Mouse (Mus musculus) cortical plate, adult 2 months (tissue): ENCODE data around the gene Lrrc73. TPM values are rescaled to one million over a fixed set of nuclear protein-coding genes. Genes with fewer than 3 reads are reported as not detected.

Experiments used
- H3K27ac ChIP-seq: fragments of 200-500 bp; 2 replicates; pipeline ENCODE4 v1.5.1; 2012; ENCODE audit warnings: low read length, control low read depth, inconsistent platforms; ENCODE audit not compliant: insufficient read depth
- H3K4me1 ChIP-seq: fragments of 200-500 bp; 2 replicates; pipeline ENCODE4 v1.6.1; 2011; ENCODE audit warnings: low read length; ENCODE audit not compliant: control insufficient read depth, insufficient read depth
- H3K4me3 ChIP-seq: fragments of 200-500 bp; 2 replicates; pipeline ENCODE4 v1.5.1; 2011; ENCODE audit warnings: mild to moderate bottlenecking, low read length, control low read depth; ENCODE audit not compliant: insufficient read depth
- CTCF ChIP-seq: fragments of 200-500 bp; IDR thresholded peaks from 2 replicates; pipeline ENCODE4 v1.5.1; 2011; ENCODE audit warnings: mild to moderate bottlenecking, control low read depth, low read length; ENCODE audit not compliant: insufficient read depth; ENCODE audit errors: extremely low read depth
- POLR2A ChIP-seq: fragments of 200-500 bp; IDR thresholded peaks from 2 replicates; pipeline ENCODE4 v1.6.1; 2011; ENCODE audit warnings: mild to moderate bottlenecking, low read length, control low read depth; ENCODE audit not compliant: insufficient read depth; ENCODE audit errors: extremely low read depth
- polyA plus RNA-seq: library from polyadenylated mRNA; depleted of rRNA; stranded (reverse); fragments of >200 nt; gene quantifications from 2 replicates; pipeline ENCODE4 v1.2.3, GENCODE M21; 2012

Lrrc73 gene
- polyA plus RNA-seq, 1 experiment = 68.4 TPM

GRCm38 (mm10) chr17:46272058-46272457, 18.7 kb downstream of the Lrrc73 start:
- Histone ChIP-seq H3K27ac (0 out of 2 replicates have a peak overlapping the region, but pooled peaks have one; percentile 18), H3K4me1 (peaks cover 7% of the 10 kb centered on the region; the same call in 1 of the 2 replicates), H3K4me3 (no peak overlapping the region)
- TF ChIP-seq CTCF (no peak), POLR2A (0 out of 2 replicates have a peak, but pooled peaks have one; percentile 3)

- H3K27ac ChIP-seq = 0 out of 2 replicates have a peak overlapping the region, but pooled peaks have one; percentile 49
- TF ChIP-seq POLR2A (no peak), CTCF (no peak)
- H3K4me3 ChIP-seq = no peak overlapping the region
Observed at GRCm38 (mm10) chr17:46272675-46273074, 19.3 kb downstream of the Lrrc73 start.

GRCm38 (mm10) chr17:46273803-46274236, 20.5 kb downstream of the Lrrc73 start:
- H3K27ac ChIP-seq = 0 out of 2 replicates have a peak overlapping the region, but pooled peaks have one; percentile 49
- TF ChIP-seq POLR2A (no peak), CTCF (no peak)
- no peak overlapping the region for H3K4me3 ChIP-seq
- H3K4me1 ChIP-seq = peaks cover 8% of the 10 kb centered on the region; the same call in 1 of the 2 replicates

More at GRCm38 (mm10) chr17:46272675-46273074, 19.3 kb downstream of the Lrrc73 start:
- H3K4me1 ChIP-seq = peaks cover 7% of the 10 kb centered on the region; the same call in 1 of the 2 replicates

GRCm38 (mm10) chr17:46274465-46274864, 21.1 kb downstream of the Lrrc73 start:
- Histone ChIP-seq H3K4me1 (peaks cover 8% of the 10 kb centered on the region; the same call in 1 of the 2 replicates), H3K4me3 (no peak overlapping the region), H3K27ac (0 out of 2 replicates have a peak overlapping the region, but pooled peaks have one; percentile 8)
- no peak for TF ChIP-seq POLR2A
- TF ChIP-seq CTCF = no peak

- TF ChIP-seq POLR2A = no peak
- no peak for TF ChIP-seq CTCF
- H3K4me3 ChIP-seq = no peak overlapping the region
- H3K27ac ChIP-seq = no peak overlapping the region
- H3K4me1 ChIP-seq = peaks cover 8% of the 10 kb centered on the region; the same call in 1 of the 2 replicates
Observed at GRCm38 (mm10) chr17:46275034-46275433, 21.7 kb downstream of the Lrrc73 start.

GRCm38 (mm10) chr17:46275506-46275905, 22.2 kb downstream of the Lrrc73 start:
- Histone ChIP-seq H3K4me3 (no peak overlapping the region), H3K27ac (no peak overlapping the region), H3K4me1 (peaks cover 8% of the 10 kb centered on the region; the same call in 1 of the 2 replicates)
- TF ChIP-seq POLR2A (no peak), CTCF (no peak)

GRCm38 (mm10) chr17:46277586-46277985, 24.3 kb downstream of the Lrrc73 start:
- no peak overlapping the region for H3K4me3 ChIP-seq
- TF ChIP-seq CTCF (no peak), POLR2A (no peak)
- peaks cover 8% of the 10 kb centered on the region; the same call in 1 of the 2 replicates for H3K4me1 ChIP-seq
- no peak overlapping the region for H3K27ac ChIP-seq

- Histone ChIP-seq H3K27ac (peak overlapping the region; percentile 54; the same call in 1 of the 2 replicates), H3K4me1 (peaks cover 8% of the 10 kb centered on the region; the same call in 1 of the 2 replicates), H3K4me3 (no peak overlapping the region)
- no peak for TF ChIP-seq CTCF
- TF ChIP-seq POLR2A = no peak
Observed at GRCm38 (mm10) chr17:46278011-46278765, 24.9 kb downstream of the Lrrc73 start.

- H3K4me1 ChIP-seq = peaks cover 3% of the 10 kb centered on the region; the same call in 1 of the 2 replicates
- H3K27ac ChIP-seq = no peak within 1 kb of the TSS
- TF ChIP-seq POLR2A (0 out of 2 replicates have a peak, but pooled peaks have one; percentile 19), CTCF (no peak)
- peak within 1 kb of the TSS; percentile 60 for H3K4me3 ChIP-seq
Observed at GRCm38 (mm10) chr17:46282483-46283123, 29.3 kb downstream of the Lrrc73 start, which contains the start of gene Tjap1. Gene Tjap1 (minus strand): TSS chr17:46283026.

- peak overlapping the region; percentile 60; the same call in 1 of the 2 replicates for H3K4me3 ChIP-seq
- H3K27ac ChIP-seq = no peak overlapping the region
- H3K4me1 ChIP-seq = peaks cover 1% of the 10 kb centered on the region; the same call in 1 of the 2 replicates
- TF ChIP-seq CTCF (no peak), POLR2A (no peak)
Observed at GRCm38 (mm10) chr17:46283140-46283539, 29.8 kb downstream of the Lrrc73 start.
